Mouse (Mus musculus) urinary bladder, postnatal 14 days (tissue): Measurements from ENCODE around the gene Sgca.
"Not testable (repeated sequence)": the region's sequence is repeated elsewhere in the genome, so short reads cannot be mapped to it uniquely, and the experiment has no call there.

Source experiments
- DNase-seq: peaks from one replicate; pipeline ENCODE4 v3.0.0; 2021; ENCODE audit warnings: low spot score

Sgca gene

GRCm38 (mm10) chr11:94976199-94976598 lies at the start of gene Sgca:
Sgca (minus strand) TSS chr11:94976327.
- DNase-seq, result no peak

- no peak for DNase-seq
These were observed 49.3 kb upstream of the Sgca start for GRCm38 (mm10) chr11:95025227-95026012.

- no peak for DNase-seq
These were observed 48.5 kb upstream of the Sgca start for GRCm38 (mm10) chr11:95024439-95025184.

GRCm38 (mm10) chr11:95023481-95023880 lies 47.4 kb upstream of the Sgca start:
- DNase-seq, result no peak

GRCm38 (mm10) chr11:95022237-95022992 lies 46.3 kb upstream of the Sgca start:
- no peak for DNase-seq

- DNase-seq, result no peak
These were observed 39.4 kb upstream of the Sgca start for GRCm38 (mm10) chr11:95015484-95015883.

GRCm38 (mm10) chr11:95012487-95012886 lies 36.4 kb upstream of the Sgca start:
- no peak for DNase-seq

- no peak for DNase-seq
These were observed 35.9 kb upstream of the Sgca start for GRCm38 (mm10) chr11:95012075-95012474.

- DNase-seq, result no peak
These were observed 35.3 kb upstream of the Sgca start for GRCm38 (mm10) chr11:95011416-95011815.

GRCm38 (mm10) chr11:95010841-95011403 lies 34.8 kb upstream of the Sgca start:
- DNase-seq, result not testable (repeated sequence)

GRCm38 (mm10) chr11:95010141-95010739 lies 34.1 kb upstream of the Sgca start:
- peak; percentile 41 for DNase-seq

- DNase-seq, result peak; percentile 68
These were observed 33.5 kb upstream of the Sgca start, which contains the start of gene Samd14 for GRCm38 (mm10) chr11:95009629-95010014. Samd14 (plus strand) TSS chr11:95009879.

- DNase-seq, result peak; percentile 44
These were observed 32.8 kb upstream of the Sgca start for GRCm38 (mm10) chr11:95008661-95009628.

- DNase-seq, result peak; percentile 59
These were observed 31.3 kb upstream of the Sgca start for GRCm38 (mm10) chr11:95007418-95007817.

GRCm38 (mm10) chr11:95006525-95007219 lies 30.5 kb upstream of the Sgca start:
- DNase-seq, result peak; percentile 85

- DNase-seq, result no peak
These were observed 29.9 kb upstream of the Sgca start for GRCm38 (mm10) chr11:95006038-95006437.

- no peak for DNase-seq
These were observed 28.7 kb upstream of the Sgca start for GRCm38 (mm10) chr11:95004937-95005198.

GRCm38 (mm10) chr11:95004136-95004936 lies 28.2 kb upstream of the Sgca start:
- no peak for DNase-seq

GRCm38 (mm10) chr11:95002705-95003104 lies 26.6 kb upstream of the Sgca start:
- no peak for DNase-seq
